Mouse (Mus musculus): ENCODE measurements around the gene Doc2a. TPM values are rescaled to one million over a fixed set of nuclear protein-coding genes. Genes with fewer than 3 reads are reported as not detected.
"Not testable (repeated sequence)": the region's sequence is repeated elsewhere in the genome, so short reads cannot be mapped to it uniquely, and the experiment has no call there.

The Doc2a gene
- polyA plus RNA-seq, 1 experiment from 2014 or later: 0.20 TPM

DNA sequence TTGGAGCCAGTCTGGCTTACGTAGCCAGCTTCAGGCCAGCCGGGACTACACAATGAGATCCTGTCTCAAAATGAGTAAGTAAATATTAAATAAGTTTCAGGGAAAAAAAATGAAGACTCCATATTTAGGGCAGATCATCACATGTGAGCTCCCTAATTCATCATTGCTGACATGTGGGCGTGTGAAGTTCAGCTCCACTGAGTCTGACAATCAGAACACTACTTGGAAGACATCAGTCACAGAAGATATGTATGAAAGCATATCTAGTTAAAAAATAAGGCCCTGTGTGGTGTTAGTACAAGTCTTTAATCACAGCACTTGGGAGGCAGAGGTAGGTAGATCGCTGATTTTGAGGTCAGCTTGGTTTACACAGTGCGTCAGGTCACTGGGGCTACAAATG, 40.1 kb downstream of the Doc2a start:
- Histone ChIP-seq H3K4me3 (ENCODE audit: low read depth, low read length) (no peak overlapping the region), H3K9ac (replicated peaks; ENCODE audit: low read depth) (no peak overlapping the region), H3K4me2 (replicated peaks; ENCODE audit: low read depth, low read length) (no peak overlapping the region), H3K9me3 (ENCODE audit: low read length) (no peaks in the 10 kb centered on the region), H3K36me3 (ENCODE audit: insufficient read depth, low read length) (0 out of 2 replicates have a peak, but pooled peaks cover 6% of the 10 kb centered on the region), H3K4me1 (ENCODE audit: insufficient read depth, low read depth, low read length) (peaks cover 5% of the 10 kb centered on the region; the same call in 1 of the 2 replicates), H3K27me3 (replicated peaks; ENCODE audit: insufficient read depth, low read length) (no peaks in the 10 kb centered on the region), H3K27ac (ENCODE audit: low read length) (no peak overlapping the region)
- no peak for ATAC-seq
- TF ChIP-seq CTCF (IDR thresholded peaks at IDR 0.05) (no peak), EP300 (IDR thresholded peaks at IDR 0.05) (no peak)
- 64% methylated on average over 5 of the region's 5 CpGs for WGBS
- no peak for DNase-seq (ENCODE audit: low spot score)

DNA sequence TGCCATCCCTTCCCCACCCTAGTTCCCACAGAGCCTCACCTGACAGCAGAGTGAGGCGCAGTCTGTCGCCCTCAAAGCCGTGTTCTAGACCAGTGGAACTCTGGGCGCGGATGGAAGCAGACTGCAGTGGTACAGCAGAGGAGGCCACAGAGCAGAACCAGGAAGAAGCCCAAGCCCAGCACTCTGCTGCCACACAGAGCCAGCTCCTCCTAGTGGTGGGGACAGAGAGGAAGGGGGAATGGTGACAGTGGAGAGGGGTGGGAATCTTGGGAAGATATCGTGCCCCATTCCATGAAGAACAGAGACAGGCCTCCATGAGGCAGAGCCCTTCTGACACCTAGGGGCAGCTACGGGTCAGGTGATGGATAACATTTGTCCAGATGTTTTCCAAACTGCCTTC, 41.6 kb downstream of the Doc2a start:
- Histone ChIP-seq H3K4me3 (ENCODE audit: low read depth, low read length) (no peak overlapping the region), H3K27ac (ENCODE audit: low read length) (no peak overlapping the region), H3K27me3 (replicated peaks; ENCODE audit: insufficient read depth, low read length) (no peaks in the 10 kb centered on the region), H3K4me1 (ENCODE audit: insufficient read depth, low read depth, low read length) (no peaks in the 10 kb centered on the region), H3K9ac (replicated peaks; ENCODE audit: low read depth) (no peak overlapping the region), H3K4me2 (replicated peaks; ENCODE audit: low read depth, low read length) (no peak overlapping the region), H3K9me3 (ENCODE audit: low read length) (no peaks in the 10 kb centered on the region), H3K36me3 (ENCODE audit: insufficient read depth, low read length) (0 out of 2 replicates have a peak, but pooled peaks cover 6% of the 10 kb centered on the region)
- TF ChIP-seq CTCF (IDR thresholded peaks at IDR 0.05) (peak; percentile 82), EP300 (IDR thresholded peaks at IDR 0.05) (no peak)
- ATAC-seq: no peak
- DNase-seq (ENCODE audit: low spot score): peak; percentile 56
- 38% methylated on average over 7 of the region's 7 CpGs for WGBS

DNA sequence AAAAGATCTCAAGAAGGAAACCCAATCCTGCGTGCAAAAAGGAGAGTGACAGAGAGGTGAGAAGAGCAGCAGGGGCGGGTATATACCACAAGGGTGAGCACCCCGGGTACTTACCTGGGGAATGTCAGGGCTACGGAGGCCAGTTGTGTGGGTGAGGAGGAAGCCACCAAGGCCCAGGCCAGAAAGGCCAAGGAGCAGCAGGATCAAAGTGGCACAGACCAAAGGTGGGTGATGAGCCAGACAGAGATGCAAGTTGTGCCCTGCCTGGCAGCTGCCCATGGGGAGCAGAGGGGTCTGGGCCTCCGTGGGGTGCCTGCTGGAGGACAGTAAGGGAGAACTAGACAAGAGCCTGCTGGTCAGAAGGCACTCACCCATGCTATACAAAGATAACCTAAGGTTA, 49.7 kb downstream of the Doc2a start:
- Histone ChIP-seq H3K27ac (ENCODE audit: low read length) (peak overlapping the region; percentile 80), H3K27me3 (replicated peaks; ENCODE audit: insufficient read depth, low read length) (no peaks in the 10 kb centered on the region), H3K36me3 (ENCODE audit: insufficient read depth, low read length) (no peaks in the 10 kb centered on the region), H3K9ac (replicated peaks; ENCODE audit: low read depth) (no peak overlapping the region), H3K4me3 (ENCODE audit: low read depth, low read length) (no peak overlapping the region), H3K4me2 (replicated peaks; ENCODE audit: low read depth, low read length) (peak overlapping the region; percentile 87), H3K9me3 (ENCODE audit: low read length) (no peaks in the 10 kb centered on the region), H3K4me1 (ENCODE audit: insufficient read depth, low read depth, low read length) (peaks cover 13% of the 10 kb centered on the region; the same call in 1 of the 2 replicates)
- TF ChIP-seq CTCF (IDR thresholded peaks at IDR 0.05) (no peak), EP300 (IDR thresholded peaks at IDR 0.05) (no peak)
- no peak for ATAC-seq
- WGBS: 82% methylated on average over 5 of the region's 5 CpGs
- DNase-seq (ENCODE audit: low spot score): no peak

DNA sequence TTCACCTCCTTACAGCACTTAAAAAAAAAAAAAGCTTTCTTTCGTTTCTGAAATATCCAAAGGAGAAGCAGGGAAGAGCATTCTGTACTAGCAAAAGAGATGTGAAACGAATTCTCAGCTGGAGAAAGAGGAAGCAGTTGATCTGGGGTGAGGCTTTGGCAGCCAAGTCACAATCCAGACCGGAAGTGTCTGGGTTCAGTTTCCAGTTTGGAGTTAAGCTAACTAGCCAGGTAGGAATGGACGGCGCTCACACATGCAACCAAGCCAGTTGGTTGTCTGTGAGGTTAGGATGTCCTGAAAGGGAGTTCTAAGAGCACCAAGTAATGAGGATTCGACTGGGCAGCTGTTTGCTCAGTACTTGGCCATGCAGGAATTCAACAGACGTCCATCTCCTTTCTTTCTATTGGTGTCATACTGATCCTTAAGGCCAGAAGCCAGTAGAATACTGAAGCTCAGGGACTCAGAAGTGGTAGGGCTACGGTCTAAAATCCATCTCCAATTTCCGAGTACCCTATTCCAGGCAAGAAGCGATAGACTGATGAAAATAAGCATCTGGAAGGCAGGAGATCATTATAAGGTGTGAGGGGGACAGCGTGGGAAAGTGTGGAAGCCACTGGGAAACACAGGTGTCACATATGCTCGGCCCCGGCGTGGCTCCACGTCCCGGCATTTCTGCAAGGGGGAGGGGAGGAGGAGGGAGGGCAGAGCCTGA, 50.3 kb downstream of the Doc2a start:
- peak overlapping the region; percentile 87 for H3K4me2 ChIP-seq (replicated peaks; ENCODE audit: low read depth, low read length)
- ATAC-seq: peak; percentile 67
- 16% methylated on average over 16 of the region's 16 CpGs for WGBS
- TF ChIP-seq CTCF (IDR thresholded peaks at IDR 0.05): no peak
- no peak for TF ChIP-seq EP300 (IDR thresholded peaks at IDR 0.05)
- peak; percentile 59 for DNase-seq (ENCODE audit: low spot score)
- H3K27me3 ChIP-seq (replicated peaks; ENCODE audit: insufficient read depth, low read length): no peaks in the 10 kb centered on the region
- no peaks in the 10 kb centered on the region for H3K36me3 ChIP-seq (ENCODE audit: insufficient read depth, low read length)
- H3K4me1 ChIP-seq (ENCODE audit: insufficient read depth, low read depth, low read length): peaks cover 13% of the 10 kb centered on the region; the same call in 1 of the 2 replicates
- peak overlapping the region; percentile 80 for H3K27ac ChIP-seq (ENCODE audit: low read length)
- no peaks in the 10 kb centered on the region for H3K9me3 ChIP-seq (ENCODE audit: low read length)
- peak overlapping the region; percentile 73 for H3K4me3 ChIP-seq (ENCODE audit: low read depth, low read length)
- H3K9ac ChIP-seq (replicated peaks; ENCODE audit: low read depth): peak overlapping the region; percentile 68

GRCm38 (mm10) chr7:126898102-126898990, 51.1 kb downstream of the Doc2a start:
- ATAC-seq (peak; percentile 98), DNase-seq (ENCODE audit: low spot score) (peak; percentile 97)
- Histone ChIP-seq H3K9me3 (ENCODE audit: low read length) (no peaks in the 10 kb centered on the region), H3K27ac (ENCODE audit: low read length) (peak overlapping the region; percentile 80), H3K36me3 (ENCODE audit: insufficient read depth, low read length) (no peaks in the 10 kb centered on the region), H3K27me3 (replicated peaks; ENCODE audit: insufficient read depth, low read length) (no peaks in the 10 kb centered on the region), H3K4me1 (ENCODE audit: insufficient read depth, low read depth, low read length) (peaks cover 13% of the 10 kb centered on the region; the same call in 1 of the 2 replicates), H3K9ac (replicated peaks; ENCODE audit: low read depth) (peak overlapping the region; percentile 68), H3K4me2 (replicated peaks; ENCODE audit: low read depth, low read length) (peak overlapping the region; percentile 87), H3K4me3 (ENCODE audit: low read depth, low read length) (peak overlapping the region; percentile 73)
- 11% methylated on average over 34 of the region's 37 CpGs for WGBS
- TF ChIP-seq EP300 (IDR thresholded peaks at IDR 0.05) (no peak), CTCF (IDR thresholded peaks at IDR 0.05) (no peak)

DNA sequence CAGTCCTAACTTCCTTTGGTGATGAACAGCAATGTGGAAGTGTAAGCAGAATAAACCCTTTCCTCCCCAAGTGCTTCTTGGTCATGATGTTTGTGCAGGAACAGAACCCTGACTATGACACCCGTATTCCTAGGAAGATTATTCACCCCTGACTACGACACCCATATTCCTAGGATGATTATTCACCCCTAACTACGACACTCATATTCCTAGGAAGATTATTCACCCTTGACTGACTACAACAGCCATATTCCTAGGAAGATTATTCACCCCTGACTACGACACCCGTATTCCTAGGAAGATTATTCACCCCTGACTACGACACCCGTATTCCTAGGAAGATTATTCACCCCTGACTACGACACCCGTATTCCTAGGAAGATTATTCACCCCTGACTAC, 52.6 kb downstream of the Doc2a start:
- DNase-seq (ENCODE audit: low spot score); H3K27ac ChIP-seq (ENCODE audit: low read length); ATAC-seq; H3K4me3 ChIP-seq (ENCODE audit: low read depth, low read length); H3K4me2 ChIP-seq (replicated peaks; ENCODE audit: low read depth, low read length); H3K9ac ChIP-seq (replicated peaks; ENCODE audit: low read depth); H3K27me3 ChIP-seq (replicated peaks; ENCODE audit: insufficient read depth, low read length); H3K9me3 ChIP-seq (ENCODE audit: low read length); H3K36me3 ChIP-seq (ENCODE audit: insufficient read depth, low read length): not testable (repeated sequence)
- H3K4me1 ChIP-seq (ENCODE audit: insufficient read depth, low read depth, low read length): peaks cover 13% of the 10 kb centered on the region; the same call in 1 of the 2 replicates
- 95% methylated on average over 7 of the region's 9 CpGs for WGBS

Other genes with a start within 250 kb of the Doc2a start
- 266 and 308 TPM in 2 replicates for gene Nupr1, start 216.6 kb upstream of the Doc2a start, polyA plus RNA-seq (2015; fragmentation: Nextera tagmentation; extraction: Ambion mirVana)
- 42.9 and 49.5 TPM in 2 replicates for gene Sgf29, start 198.1 kb upstream of the Doc2a start, polyA plus RNA-seq (2015; fragmentation: Nextera tagmentation; extraction: Ambion mirVana)
- gene Sult1a1, start 171.0 kb upstream of the Doc2a start, polyA plus RNA-seq (2015; fragmentation: Nextera tagmentation; extraction: Ambion mirVana): 57.1 and 58.4 TPM in 2 replicates
- gene Bola2, start 152.0 kb upstream of the Doc2a start, polyA plus RNA-seq (2015; fragmentation: Nextera tagmentation; extraction: Ambion mirVana): 76.1 and 77.4 TPM in 2 replicates
- 9.2 and 10.4 TPM in 2 replicates for gene Slx1b, start 151.6 kb upstream of the Doc2a start, polyA plus RNA-seq (2015; fragmentation: Nextera tagmentation; extraction: Ambion mirVana)
- gene Coro1a, start 139.6 kb upstream of the Doc2a start, polyA plus RNA-seq (2015; fragmentation: Nextera tagmentation; extraction: Ambion mirVana): 61.4 and 65.3 TPM in 2 replicates
- gene Mapk3, start 87.8 kb upstream of the Doc2a start, polyA plus RNA-seq (2015; fragmentation: Nextera tagmentation; extraction: Ambion mirVana): 180 and 183 TPM in 2 replicates
- gene Gdpd3, start 81.1 kb upstream of the Doc2a start, polyA plus RNA-seq (2015; fragmentation: Nextera tagmentation; extraction: Ambion mirVana): 3.4 and 4.1 TPM in 2 replicates
- 325 and 340 TPM in 2 replicates for gene Ypel3, start 70.5 kb upstream of the Doc2a start, polyA plus RNA-seq (2015; fragmentation: Nextera tagmentation; extraction: Ambion mirVana)
- gene Tbx6, start 65.9 kb upstream of the Doc2a start, polyA plus RNA-seq (2015; fragmentation: Nextera tagmentation; extraction: Ambion mirVana): 0.56 and 0.74 TPM in 2 replicates
- gene Ppp4c, start 54.9 kb upstream of the Doc2a start, polyA plus RNA-seq (2015; fragmentation: Nextera tagmentation; extraction: Ambion mirVana): 150 and 151 TPM in 2 replicates
- gene Fam57b, start 49.7 kb upstream of the Doc2a start, polyA plus RNA-seq (2015; fragmentation: Nextera tagmentation; extraction: Ambion mirVana): 0.13 and 0.19 TPM in 2 replicates
- gene 4930451I11Rik, start 15.8 kb upstream of the Doc2a start, polyA plus RNA-seq (2015; fragmentation: Nextera tagmentation; extraction: Ambion mirVana): not detected in 2 replicates
- 8.4 and 9.3 TPM in 2 replicates for gene Hirip3, start 14.6 kb downstream of the Doc2a start, polyA plus RNA-seq (2015; fragmentation: Nextera tagmentation; extraction: Ambion mirVana)
- gene Ino80e, start 15.0 kb downstream of the Doc2a start, polyA plus RNA-seq (2015; fragmentation: Nextera tagmentation; extraction: Ambion mirVana): 52.2 and 54.7 TPM in 2 replicates
- 36.1 and 39.0 TPM in 2 replicates for gene Taok2, start 37.3 kb downstream of the Doc2a start, polyA plus RNA-seq (2015; fragmentation: Nextera tagmentation; extraction: Ambion mirVana)
- 42.5 and 45.0 TPM in 2 replicates for gene Tmem219, start 75.5 kb downstream of the Doc2a start, polyA plus RNA-seq (2015; fragmentation: Nextera tagmentation; extraction: Ambion mirVana)
- 12.1 and 14.9 TPM in 2 replicates for gene Kctd13, start 81.5 kb downstream of the Doc2a start, polyA plus RNA-seq (2015; fragmentation: Nextera tagmentation; extraction: Ambion mirVana)
- not detected in 2 replicates for gene Asphd1, start 102.2 kb downstream of the Doc2a start, polyA plus RNA-seq (2015; fragmentation: Nextera tagmentation; extraction: Ambion mirVana)
- 1.7 and 3.0 TPM in 2 replicates for gene Sez6l2, start 103.1 kb downstream of the Doc2a start, polyA plus RNA-seq (2015; fragmentation: Nextera tagmentation; extraction: Ambion mirVana)
- gene Cdipt, start 128.5 kb downstream of the Doc2a start, polyA plus RNA-seq (2015; fragmentation: Nextera tagmentation; extraction: Ambion mirVana): 164 and 173 TPM in 2 replicates
- gene Cdiptos, start 128.7 kb downstream of the Doc2a start, polyA plus RNA-seq (2015; fragmentation: Nextera tagmentation; extraction: Ambion mirVana): 3.0 and 3.3 TPM in 2 replicates
- gene Mvp, start 167.2 kb downstream of the Doc2a start, polyA plus RNA-seq (2015; fragmentation: Nextera tagmentation; extraction: Ambion mirVana): 44.6 and 50.3 TPM in 2 replicates
- 1.00 and 1.1 TPM in 2 replicates for gene Pagr1b, start 169.1 kb downstream of the Doc2a start, polyA plus RNA-seq (2015; fragmentation: Nextera tagmentation; extraction: Ambion mirVana)
- 20.7 and 28.3 TPM in 2 replicates for gene Pagr1a, start 169.9 kb downstream of the Doc2a start, polyA plus RNA-seq (2015; fragmentation: Nextera tagmentation; extraction: Ambion mirVana)
- 28.5 and 29.3 TPM in 2 replicates for gene Gm42742, start 173.7 kb downstream of the Doc2a start, polyA plus RNA-seq (2015; fragmentation: Nextera tagmentation; extraction: Ambion mirVana)
- gene Prrt2, start 173.8 kb downstream of the Doc2a start, polyA plus RNA-seq (2015; fragmentation: Nextera tagmentation; extraction: Ambion mirVana): 1.0 and 1.3 TPM in 2 replicates
- 36.1 and 37.0 TPM in 2 replicates for gene Maz, start 179.6 kb downstream of the Doc2a start, polyA plus RNA-seq (2015; fragmentation: Nextera tagmentation; extraction: Ambion mirVana)
- gene Kif22, start 195.1 kb downstream of the Doc2a start, polyA plus RNA-seq (2015; fragmentation: Nextera tagmentation; extraction: Ambion mirVana): 7.0 and 9.2 TPM in 2 replicates
- gene Zg16, start 239.9 kb downstream of the Doc2a start, polyA plus RNA-seq (2015; fragmentation: Nextera tagmentation; extraction: Ambion mirVana): 0.20 and 0.30 TPM in 2 replicates
- gene AI467606, start 243.9 kb downstream of the Doc2a start, polyA plus RNA-seq (2015; fragmentation: Nextera tagmentation; extraction: Ambion mirVana): 14.6 and 16.0 TPM in 2 replicates